Mouse (Mus musculus) spleen, postnatal 4 days (tissue): ENCODE results near the gene Thsd7a.

Source experiments
- DNase-seq, 2 experiments: peaks; one replicate each; pipeline ENCODE4 v3.0.0; 2022; ENCODE audit warnings: low spot score in 2 of 2

Gene Thsd7a

DNA sequence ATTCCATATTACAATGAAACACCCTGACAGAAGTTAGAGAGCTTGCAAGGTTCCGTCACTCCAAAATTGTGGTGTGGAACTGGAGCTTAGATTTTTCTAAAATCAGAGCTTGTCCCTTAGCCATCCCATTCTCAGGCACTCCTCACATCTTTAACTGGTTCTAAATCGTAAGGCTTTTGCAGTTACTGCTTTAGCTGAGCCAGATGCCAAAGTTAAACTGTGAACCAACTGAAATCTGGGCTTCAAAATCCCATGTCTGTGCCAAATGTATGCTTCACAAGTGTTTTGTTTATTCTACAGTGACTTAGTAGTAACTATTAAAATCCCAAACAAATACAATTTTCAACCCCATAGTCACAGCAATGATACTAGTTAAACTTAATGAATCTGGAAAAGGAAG lies 242.3 kb downstream of the Thsd7a start:
- DNase-seq, result no peak

DNA sequence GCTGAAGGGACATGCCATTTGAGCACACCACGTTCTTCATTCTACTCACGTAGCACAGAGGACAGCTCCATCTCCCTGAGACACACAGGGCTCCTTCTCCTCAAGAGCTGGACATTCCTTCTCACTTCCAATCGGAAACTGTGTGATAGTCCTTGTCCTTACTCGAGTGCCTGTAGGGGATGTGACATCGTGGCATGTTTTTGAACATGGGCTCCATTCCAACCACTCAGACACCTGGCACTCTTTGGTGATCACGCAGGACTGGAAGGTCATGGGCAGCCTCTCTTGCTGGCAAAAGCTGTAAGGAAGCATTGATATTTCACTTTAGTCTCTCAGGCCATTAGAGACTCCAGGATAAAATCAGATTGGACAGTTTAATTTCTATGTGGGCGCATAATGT lies 245.3 kb downstream of the Thsd7a start:
- DNase-seq, result no peak

DNA sequence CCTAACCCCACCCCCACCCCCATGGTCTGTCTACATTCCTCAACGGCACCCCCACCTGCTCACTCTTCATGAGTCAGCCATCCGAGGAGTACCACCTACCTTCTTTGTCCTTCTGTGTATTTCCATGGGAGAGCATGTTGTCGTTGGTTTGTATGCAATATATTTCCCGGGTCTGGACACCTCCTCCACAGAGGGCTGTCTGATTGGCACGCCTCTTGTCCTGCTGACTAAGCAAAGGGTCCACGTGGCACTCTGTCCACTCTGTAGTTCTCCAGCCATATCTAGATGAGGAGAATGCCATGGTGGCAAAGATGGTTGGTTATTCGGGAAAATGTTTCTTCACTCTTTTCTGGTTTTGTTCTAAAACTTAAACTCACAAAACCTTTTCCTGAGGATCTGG lies 248.3 kb downstream of the Thsd7a start:
- DNase-seq, result no peak

DNA sequence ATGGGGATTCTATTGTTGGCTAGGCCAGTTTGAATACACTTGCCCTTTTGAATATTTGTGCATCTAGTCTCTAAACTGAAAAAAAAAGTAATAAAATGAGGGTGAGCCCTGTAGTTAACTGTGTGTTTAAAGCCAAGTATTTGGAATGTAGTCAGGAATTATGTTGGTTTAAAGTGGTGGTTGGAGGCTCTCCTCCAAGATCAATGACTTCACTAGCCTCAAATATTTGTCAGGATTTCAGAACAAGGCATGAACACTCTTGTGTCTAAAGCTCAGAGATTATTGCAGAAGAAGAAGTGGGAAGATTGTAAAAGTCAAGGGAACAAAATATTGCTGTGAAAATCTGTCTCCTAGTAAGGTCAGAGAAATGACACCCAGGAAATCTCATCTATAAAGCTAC lies 249.3 kb downstream of the Thsd7a start:
- no peak for DNase-seq

DNA sequence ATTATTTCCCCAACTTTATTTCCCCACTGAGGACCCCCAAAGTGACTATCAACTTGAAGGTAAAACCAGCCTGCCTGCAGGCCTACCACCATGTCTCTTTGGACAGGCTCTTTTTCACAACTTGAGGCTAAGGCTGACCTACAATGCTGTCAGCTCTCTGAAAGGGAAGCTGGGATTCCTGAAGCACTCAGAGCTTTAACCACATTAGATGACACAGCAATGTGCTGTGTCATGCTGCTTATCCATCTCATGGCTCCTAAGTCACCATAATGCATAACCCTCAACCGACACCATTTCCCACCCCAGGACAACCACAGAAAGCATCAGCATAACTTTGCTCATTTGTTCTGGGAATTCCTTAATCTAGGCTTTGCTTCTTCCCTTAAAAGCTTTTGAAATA lies 255.6 kb downstream of the Thsd7a start:
- DNase-seq, result no peak

DNA sequence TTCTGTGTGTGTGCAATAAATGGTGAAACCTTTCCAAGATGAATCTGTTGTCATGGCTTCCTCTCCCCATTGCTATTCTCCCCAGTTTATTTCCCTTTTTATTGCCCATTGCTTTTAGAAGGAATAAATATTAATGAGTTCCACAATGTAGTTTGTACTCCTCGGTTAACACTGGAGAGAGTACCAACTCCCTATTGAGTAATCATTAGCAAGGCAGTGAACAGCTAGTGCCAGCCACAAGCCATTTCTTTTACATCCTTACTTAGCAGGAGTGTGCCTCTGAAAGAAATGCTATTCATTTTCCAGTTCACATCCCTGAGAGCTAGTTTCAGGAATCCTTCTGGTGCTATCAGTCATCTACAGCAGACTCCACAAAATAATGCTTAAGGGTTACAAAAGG lies 260.3 kb downstream of the Thsd7a start:
- DNase-seq, result no peak

DNA sequence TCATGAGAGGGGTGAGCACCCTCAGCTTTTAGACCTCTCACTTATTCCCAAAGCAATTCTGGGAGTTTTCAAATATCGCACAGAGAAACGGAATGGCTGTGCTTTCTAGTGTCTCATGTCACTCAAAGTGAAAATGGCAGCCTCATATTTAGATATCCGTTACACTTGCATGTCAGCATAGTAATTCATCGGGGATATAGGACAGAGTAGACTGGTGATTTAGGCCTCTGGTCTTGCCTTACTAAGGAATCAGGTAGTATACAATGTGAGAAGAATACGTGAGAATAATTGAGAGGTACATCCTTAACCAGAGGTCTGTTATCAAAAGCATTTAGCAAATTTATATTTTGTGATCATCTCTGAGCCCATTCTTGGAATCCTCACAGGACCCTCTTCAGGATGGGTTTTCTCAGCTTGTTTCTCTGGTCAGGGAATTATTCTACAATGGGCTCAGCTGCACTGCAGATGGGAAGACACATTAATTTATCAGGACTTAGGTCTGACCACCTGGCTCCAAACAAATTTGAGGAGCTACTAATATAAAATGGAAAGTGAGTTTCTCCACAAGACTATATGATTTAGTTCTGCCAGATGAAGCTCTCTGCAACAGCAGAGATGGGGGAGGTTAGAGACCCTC lies 267.6 kb downstream of the Thsd7a start:
- no peak for DNase-seq

DNA sequence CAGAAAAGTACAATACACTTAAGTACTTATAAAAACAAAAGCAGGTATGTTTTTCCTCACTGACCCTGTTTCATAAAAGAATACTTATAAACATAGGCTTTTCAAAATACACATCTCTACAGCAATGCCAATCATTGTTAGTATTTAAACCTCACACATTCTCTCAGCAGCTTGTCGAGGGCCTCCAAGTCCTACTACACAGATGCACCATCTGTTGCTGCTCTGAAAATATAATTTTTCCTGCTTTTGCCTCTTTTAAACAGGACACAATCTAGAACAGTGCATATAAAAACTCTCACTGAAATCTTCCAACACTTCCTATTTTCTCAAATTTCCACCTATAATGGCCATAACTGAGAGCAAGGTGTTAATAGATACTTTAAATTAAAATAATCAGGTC lies 270.9 kb downstream of the Thsd7a start:
- no peak for DNase-seq

DNA sequence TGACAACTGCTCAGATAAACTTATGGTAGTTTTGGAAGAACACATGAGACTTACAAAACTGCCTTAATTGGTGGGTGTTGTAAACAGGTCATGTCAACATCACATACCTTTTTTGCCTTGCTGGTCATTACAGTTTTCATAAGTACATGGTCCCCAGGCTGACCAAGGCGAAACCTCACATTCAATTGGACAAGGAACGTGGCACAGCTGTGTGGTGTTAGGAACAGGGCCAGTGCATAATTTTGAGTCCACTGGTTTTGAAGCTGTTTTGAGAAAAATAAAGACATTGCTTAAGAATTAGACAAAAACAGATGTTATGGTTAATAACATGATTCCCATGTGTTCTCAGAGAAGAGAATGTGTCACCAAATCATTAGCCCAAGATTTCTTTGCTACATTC lies 278.3 kb downstream of the Thsd7a start:
- DNase-seq, result no peak

DNA sequence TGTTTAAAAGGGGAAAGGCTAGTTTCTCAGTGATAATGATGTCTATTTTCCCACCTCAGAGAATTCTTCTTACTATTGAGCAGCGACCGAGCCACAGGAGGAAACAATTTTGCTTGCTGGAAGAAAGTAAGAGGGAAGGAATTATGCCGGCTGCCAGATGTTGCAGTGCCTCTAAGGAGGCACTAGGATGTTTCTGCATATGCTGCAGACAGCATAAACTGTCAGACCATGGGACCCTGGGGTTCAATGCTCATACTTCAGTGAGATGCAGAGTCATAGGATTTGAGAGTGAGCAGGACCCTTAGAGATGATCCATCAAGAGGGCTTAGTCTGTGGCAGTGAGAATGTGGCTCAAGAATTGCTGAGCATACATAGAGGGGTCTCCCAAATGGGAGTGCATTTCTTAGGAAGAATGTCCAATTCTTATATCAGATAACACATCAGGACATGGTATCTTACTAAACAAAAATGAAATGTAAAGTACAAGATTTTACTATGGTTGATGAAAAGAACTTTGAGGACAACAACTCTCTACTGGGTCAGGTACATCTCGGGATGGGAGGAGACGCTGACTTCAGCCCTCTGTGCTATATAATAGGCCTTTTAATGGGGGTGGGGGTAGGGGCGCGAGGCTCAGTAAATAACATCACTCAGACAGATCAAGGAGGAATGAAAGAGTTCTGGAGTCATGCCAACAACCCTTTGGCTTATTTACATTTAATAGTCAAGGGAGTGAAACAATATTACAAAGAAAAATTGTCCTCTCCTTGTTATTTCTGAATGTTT lies 281.7 kb downstream of the Thsd7a start:
- no peak for DNase-seq

DNA sequence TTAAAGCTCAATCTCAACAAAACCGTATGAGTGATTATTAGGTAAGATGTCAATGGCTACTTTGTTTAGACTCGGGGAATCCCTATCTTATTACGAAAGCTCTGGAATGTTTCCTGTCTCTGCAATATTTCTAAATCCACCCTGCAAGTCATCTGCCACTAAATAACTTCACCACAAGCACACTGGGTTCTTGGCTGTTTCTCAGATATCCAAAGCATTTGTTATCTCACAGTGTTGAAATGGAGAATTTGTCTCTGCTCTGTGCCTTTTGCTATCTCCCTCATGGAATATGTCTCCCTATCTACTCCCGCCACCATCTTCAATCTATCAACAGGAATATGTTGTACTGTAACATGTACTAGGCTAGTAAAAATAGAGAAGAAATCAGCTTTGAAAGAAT lies 290.4 kb downstream of the Thsd7a start:
- DNase-seq, result no peak

DNA sequence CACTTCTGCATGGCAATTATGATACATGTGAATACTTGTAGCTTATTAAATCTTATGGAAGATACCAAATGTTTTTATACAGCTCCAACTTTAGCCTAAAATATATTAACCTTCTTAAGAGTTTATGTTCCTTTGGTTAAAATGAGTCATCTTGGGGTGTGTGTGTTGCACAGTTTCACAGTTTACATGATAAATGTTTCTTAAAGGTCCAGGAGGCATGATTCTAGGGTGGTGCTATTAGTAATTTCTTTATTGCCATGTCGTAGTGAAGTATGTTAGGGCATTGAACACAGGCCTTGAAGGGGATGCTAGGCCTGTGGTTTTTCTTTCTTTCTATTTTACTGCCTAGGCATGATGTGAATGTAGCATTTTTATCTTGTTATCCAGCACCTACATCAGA lies 291.8 kb downstream of the Thsd7a start:
- no peak for DNase-seq

DNA sequence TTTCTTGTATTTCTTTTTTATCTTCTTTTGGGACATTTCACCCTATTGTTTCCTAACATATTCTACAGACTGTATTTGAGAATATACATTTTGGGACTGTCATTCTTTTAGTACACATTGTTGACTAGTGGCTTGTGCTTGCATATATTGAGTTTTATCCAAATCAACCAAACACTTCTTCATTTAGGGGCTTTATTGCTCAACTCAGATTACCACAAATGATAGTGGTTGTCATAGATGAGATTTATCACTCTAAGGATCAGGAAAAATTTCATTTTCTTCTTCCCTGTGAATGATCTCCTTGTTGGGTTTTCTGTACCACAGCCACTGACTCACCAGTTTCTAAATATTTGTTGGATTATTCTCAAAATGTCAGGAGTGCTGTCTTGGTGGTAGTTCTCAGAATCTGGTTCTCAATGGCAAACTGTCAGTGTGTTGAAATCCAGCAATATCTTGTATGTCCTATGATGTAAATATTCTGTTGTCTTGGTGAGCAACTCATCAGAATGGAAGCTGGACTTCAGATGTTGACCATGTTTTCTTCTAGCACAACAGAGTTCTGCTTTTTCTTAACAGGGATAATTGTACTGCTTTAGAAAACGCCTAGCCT lies 294.2 kb downstream of the Thsd7a start:
- no peak for DNase-seq

DNA sequence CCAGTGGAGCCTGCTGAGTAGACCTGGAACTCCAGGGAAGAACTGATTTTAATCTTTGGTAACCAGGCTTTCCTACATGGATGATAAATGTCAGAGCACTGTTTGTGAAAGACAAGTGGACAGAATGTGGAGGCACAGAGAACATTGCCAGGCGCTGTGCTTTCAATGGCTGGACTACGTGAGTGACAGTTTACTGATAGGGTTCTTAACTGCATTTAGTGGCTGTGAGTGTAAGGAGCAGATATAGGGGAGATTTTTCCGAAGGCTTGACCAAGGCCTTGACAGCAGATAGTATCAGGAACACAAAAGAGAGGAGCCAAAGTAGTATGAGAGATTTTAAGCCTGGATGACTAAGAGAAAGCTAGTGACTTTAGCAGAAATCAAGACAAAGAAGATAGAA lies 295.1 kb downstream of the Thsd7a start:
- no peak for DNase-seq

DNA sequence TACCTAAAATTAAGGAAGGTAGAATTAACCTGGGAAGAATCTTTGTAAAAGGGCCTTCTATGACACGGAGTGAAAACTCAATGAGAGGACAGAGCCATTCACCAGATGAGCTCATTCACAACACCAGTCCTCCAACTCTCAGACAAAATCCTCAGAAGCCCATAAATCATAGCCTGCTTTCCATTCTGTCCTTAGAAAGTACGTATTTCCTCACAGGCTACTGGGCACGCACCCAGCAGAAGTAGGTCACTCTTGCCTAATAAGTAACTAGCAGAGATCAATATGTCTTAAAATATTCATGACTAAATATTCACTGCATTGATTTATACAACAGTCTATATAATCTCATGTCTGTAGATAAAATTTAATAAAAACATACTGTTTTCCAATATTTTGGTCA lies 300.4 kb downstream of the Thsd7a start:
- no peak for DNase-seq

DNA sequence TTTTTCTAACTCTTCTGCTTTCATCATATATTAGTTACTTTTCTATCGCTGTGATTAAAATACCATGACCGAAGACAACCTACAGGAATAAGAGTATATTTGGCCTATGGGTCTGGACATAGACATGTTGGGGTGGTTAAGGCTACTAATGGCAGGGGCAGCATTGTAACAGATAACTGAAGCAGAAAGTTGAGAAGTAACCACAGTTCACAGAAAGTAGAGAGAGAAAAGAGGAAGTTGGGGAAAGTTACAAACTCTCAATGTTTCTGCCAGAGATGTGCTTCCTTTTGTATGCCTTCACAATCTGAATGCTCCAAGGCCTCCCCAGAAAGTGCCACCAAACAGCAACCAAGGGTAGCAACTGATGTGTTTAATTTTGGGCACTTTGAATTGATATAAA lies 303.7 kb downstream of the Thsd7a start:
- no peak for DNase-seq

DNA sequence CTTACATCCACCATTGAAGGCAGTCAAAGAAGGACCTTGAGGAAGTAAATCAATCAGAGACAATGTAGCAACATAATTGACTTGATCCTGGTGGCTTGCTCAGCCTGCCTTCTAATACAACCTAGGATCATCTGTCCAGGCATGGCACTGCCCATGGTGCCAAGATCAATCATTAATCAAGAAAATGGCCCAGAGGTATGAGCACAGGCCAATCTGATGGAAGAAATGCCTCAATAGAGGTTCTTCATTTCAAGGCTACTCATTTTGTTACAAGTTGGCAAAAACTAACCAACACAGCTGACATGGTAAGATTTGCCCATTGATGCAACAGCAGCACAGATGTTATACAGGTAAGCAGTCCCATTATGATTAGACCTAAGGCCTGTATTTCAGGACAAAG lies 309.6 kb downstream of the Thsd7a start:
- no peak for DNase-seq

DNA sequence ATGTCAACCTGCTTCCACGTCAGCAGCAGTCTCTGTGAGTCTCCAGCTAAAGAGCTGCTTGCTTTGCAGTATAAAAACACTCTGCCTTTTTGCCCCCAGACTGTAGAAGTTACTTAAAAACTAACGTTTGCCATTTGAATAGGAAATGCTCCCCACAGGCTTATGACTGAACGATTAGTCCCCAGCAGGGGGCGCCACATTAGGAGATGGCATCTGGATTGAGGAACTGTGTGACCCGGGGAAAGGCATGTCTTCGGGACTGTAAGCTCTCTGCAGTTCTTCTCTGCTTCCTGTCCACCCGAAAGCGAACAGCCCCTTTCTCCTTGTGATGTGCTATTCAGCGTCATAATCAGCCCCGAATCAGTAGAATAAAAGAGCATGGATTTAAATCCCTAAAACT lies 330.1 kb downstream of the Thsd7a start:
- DNase-seq, result no peak

DNA sequence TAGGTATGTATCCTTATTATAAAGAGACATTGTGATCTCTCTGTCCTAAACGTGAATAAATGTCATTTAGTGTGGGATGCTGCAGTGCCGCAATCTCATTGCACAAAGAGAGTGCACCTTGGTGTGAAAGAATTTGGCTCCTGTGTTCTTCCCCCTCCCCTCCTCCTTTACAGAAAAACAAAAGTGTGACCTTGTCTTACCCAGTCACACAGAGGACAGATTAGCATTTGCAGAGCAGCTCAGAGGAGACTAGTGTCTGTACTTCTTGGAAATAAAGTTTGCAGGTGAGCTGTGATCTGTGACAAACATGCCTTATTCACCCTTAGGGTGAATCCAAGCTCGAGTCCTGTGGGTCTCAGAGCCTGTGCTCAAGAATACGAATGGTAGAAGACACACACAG lies 332.2 kb downstream of the Thsd7a start:
- DNase-seq, result no peak

DNA sequence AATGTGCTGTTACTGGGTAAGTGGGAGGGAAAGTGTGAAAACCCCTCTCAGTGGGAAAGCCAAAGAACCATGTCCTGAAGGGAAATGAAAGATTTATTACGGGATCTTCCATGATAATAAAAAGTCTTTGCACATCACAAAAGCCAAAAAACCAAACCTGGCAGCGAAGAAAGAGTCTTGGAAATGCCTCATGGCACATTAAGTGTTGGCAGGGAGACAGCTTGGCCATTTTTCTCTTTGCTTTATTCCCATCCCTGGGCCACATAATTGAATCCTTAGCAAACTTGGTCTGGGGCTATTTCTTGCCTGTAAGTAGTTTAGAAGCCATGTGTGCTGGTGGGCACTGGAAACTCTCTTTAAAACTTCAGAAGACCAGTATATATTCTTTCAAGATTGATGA lies 344.8 kb downstream of the Thsd7a start:
- no peak for DNase-seq

DNA sequence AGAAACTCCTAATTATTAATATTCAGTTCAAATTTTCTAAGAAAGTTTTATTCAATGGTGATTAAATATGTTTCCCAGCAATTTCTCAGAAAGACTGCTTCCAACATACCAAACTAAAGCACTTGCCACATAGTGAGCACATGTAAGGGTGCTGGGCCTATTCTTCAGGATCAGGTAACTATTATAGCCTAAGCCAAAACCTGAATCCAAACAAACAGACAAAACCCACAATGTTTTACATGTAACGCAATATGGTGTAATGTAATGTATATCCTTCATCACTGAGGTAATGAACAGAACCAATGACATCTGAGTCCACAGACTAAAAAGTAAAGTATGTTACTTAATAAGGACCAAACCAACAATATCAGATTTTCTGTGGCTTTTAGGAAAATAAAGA lies 346.2 kb downstream of the Thsd7a start:
- no peak for DNase-seq

DNA sequence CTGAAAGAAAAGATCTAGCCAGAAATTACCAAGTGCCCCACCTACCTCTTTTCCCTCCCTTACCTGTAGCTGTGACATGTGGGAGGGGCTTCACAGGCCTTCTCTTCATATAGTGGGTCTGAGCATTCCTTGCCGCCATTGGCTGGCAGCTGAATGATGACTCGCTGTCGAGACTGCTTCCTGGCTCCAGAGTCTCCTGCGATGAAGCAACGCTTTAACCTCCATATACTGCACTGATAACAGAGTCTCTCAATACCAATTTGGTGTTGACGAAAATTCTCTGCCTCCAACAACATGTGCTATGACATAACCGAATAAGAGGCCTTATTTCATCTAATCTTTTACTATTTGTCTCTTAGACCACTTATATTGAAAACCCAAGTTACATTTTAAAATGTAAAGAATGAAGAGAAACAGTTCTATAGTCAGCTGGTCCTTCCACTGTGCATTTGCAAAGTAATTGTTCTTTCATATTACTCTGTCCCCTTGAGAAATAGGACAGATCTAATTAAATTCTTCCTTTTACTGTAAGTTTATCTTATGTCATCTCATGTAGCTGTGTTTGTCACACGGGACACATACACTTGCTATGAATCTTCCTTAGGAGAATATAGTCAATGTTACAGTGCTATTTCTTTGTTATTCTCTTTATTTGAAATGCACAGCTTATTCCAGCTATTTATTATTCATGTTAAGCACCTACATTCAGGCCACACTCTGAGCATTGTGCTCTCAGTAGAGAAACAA lies 351.3 kb downstream of the Thsd7a start:
- DNase-seq, result no peak
